Mouse (Mus musculus) T-helper 17 cell (primary cell): Measurements from ENCODE around the gene Zswim3.
"Not testable (repeated sequence)": the region's sequence is repeated elsewhere in the genome, so short reads cannot be mapped to it uniquely, and the experiment has no call there.

Experiments
- in situ Hi-C, 2 experiments: fragments of 300-600 bp; cut with MboI, MseI; formaldehyde crosslinking; loops; 1 replicate in 1 of 2; 2 replicates in 1 of 2; pipeline ENCODE4 v1.15.1; 2025; ENCODE audit warnings: high pct_unique_total_duplicates in 2 of 2

Zswim3 gene

GRCm38 (mm10) chr2:164845782-164846181 lies 40.9 kb downstream of the Zswim3 start:
- in situ Hi-C loops, result no loop called here

- in situ Hi-C loops, result no loop called here
Observed at GRCm38 (mm10) chr2:164850061-164850460, 45.2 kb downstream of the Zswim3 start.

- in situ Hi-C loops, result not testable (repeated sequence)
Observed at GRCm38 (mm10) chr2:164855572-164855971, 50.7 kb downstream of the Zswim3 start.

GRCm38 (mm10) chr2:164856309-164857100 lies 51.6 kb downstream of the Zswim3 start:
- in situ Hi-C loops, result no loop called here

- in situ Hi-C loops, result no loop called here
Observed at GRCm38 (mm10) chr2:164857101-164857821, 52.4 kb downstream of the Zswim3 start, which contains the start of gene Pltp. Gene Pltp (minus strand): TSS chr2:164857711.

- in situ Hi-C loops, result no loop called here
Observed at GRCm38 (mm10) chr2:164857842-164858553, 53.1 kb downstream of the Zswim3 start.

- in situ Hi-C loops, result no loop called here
Observed at GRCm38 (mm10) chr2:164859155-164859554, 54.3 kb downstream of the Zswim3 start.

GRCm38 (mm10) chr2:164859640-164860432 lies 54.9 kb downstream of the Zswim3 start:
- in situ Hi-C loops, result no loop called here

- in situ Hi-C loops, result no loop called here
Observed at GRCm38 (mm10) chr2:164861094-164861493, 56.2 kb downstream of the Zswim3 start.

GRCm38 (mm10) chr2:164862179-164862861 lies 57.4 kb downstream of the Zswim3 start:
- in situ Hi-C loops, result no loop called here

- in situ Hi-C loops, result not testable (repeated sequence)
Observed at GRCm38 (mm10) chr2:164863411-164863810, 58.5 kb downstream of the Zswim3 start.

GRCm38 (mm10) chr2:164864593-164864992 lies 59.7 kb downstream of the Zswim3 start:
- in situ Hi-C loops, result no loop called here

- in situ Hi-C loops, result no loop called here
Observed at GRCm38 (mm10) chr2:164866741-164867551, 62.0 kb downstream of the Zswim3 start.

- in situ Hi-C loops, result no loop called here
Observed at GRCm38 (mm10) chr2:164867566-164867965, 62.7 kb downstream of the Zswim3 start.

- in situ Hi-C loops, result no loop called here
Observed at GRCm38 (mm10) chr2:164868491-164868890, 63.6 kb downstream of the Zswim3 start.
